Mouse (Mus musculus): ENCODE measurements around the gene Spic. TPM values are rescaled to one million over a fixed set of nuclear protein-coding genes. Genes with fewer than 3 reads are reported as not detected.
"Not testable (repeated sequence)": the region's sequence is repeated elsewhere in the genome, so short reads cannot be mapped to it uniquely, and the experiment has no call there.

Spic gene
- not detected for total RNA-seq (2021)
- long read RNA-seq, experiment 1 = 0 reads
- long read RNA-seq, experiment 2 = 0 reads

DNA sequence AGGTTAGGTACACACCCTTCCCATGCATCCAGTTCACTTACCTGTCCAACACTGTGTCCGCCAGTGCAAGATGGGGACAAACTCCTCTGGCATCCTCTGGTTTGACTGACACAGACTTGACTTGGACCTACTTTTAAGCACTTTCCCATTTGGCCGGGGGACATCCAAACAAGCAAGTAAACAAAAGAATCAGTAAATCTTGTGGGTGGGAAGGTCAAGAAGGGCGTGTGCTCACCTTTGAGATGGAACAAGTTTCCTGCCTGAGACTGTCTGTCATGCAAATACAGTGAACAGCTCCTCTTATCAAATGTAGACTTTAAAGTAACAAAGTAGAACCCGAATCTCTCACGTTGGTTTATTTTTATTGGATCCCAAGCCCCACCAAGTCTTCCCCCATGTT is at the start of gene Spic:
Gene Spic (minus strand): TSS at position 91 of the 400 bp plus-strand sequence.
- no peak for DNase-seq (ENCODE audit: low spot score in 2 of 2)

DNA sequence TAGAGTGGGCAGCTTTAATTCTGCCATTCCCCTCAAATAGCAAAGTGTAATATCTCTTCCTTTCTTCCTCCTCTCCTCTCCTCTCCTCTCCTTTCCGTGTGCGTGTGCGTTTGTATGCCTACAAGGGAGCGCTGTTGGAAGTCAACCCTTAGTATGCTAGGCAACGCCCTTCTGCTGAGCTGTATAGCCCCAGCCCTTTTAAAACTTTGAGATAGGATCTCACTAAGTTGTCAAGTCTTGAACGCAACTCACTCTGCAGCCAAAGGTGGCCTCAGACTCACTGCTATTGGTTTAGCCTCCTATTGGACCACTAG is 47.5 kb upstream of the Spic start:
- DNase-seq (ENCODE audit: low spot score in 2 of 2) = no peak

GRCm38 (mm10) chr10:88731496-88732308 is 46.9 kb upstream of the Spic start:
- DNase-seq (ENCODE audit: low spot score in 2 of 2) = peak in 1 of 2 experiments; percentile 17

GRCm38 (mm10) chr10:88730571-88731495 is 46.0 kb upstream of the Spic start, which contains the start of gene Arl1:
Gene Arl1, plus strand, starts transcription at chr10:88730858.
- DNase-seq (ENCODE audit: low spot score in 2 of 2) = peak; percentile 86 to 93

- no peak for DNase-seq (ENCODE audit: low spot score in 2 of 2)
Observed at GRCm38 (mm10) chr10:88728166-88728565, 43.4 kb upstream of the Spic start.

DNA sequence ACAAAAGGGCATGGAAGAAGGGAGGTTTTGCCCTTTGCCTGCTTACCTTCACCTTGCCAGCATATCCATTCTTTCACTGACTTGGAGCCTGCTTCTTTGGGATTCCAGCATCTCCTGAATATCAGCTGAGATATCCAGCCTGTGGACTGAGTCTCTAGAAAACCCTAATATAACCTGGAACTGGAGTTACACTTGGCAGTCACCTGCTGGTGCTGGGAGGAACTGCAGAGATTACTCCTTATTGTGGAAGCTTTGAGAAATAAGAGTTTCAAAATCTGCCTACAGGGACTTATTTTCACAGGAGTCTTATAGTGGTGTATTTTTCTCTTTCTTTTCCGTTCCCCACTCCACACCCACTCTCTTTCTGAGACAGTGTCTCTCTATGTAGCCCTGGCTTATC is 42.3 kb upstream of the Spic start:
- DNase-seq (ENCODE audit: low spot score in 2 of 2) = peak in 1 of 2 experiments; percentile 24

DNA sequence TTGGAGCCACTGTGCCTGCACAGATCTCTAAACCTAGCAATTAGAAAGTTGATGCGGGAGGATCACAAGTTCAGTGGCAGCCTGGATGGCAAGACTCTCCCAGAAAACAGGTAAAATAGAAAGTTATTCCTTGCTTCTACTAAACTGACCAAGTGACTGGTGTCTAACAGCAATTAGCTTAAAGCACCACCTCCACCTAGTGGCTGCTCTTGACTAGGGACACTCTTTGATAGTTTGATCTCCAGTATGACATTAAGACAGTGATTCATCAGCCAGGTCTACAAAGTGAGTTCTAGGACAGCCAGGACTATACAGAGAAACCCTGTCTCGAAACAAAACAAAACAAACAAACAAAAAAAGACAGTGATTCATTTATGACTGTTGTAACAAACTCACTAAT is 40.5 kb upstream of the Spic start:
- DNase-seq (ENCODE audit: low spot score in 2 of 2) = no peak

DNA sequence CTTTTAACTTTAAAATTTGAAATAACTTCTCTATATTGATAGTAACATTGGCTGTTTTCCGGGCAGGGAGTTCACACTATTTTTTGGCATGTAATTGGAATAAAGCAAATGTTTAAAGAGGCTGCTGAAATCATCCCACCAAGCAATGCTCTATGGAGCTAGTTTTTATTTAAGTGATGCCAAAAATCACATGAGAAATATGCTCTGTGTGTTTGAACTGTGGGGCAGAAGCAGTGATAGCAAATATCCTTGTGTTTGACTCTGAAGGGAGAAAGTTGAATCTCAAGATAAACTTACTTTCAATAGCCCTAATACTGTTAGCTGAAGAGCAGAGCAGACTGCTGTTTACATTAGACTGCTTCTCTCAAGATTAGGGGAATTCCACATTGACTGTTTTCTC is 34.8 kb upstream of the Spic start:
- DNase-seq (ENCODE audit: low spot score in 2 of 2) = no peak

DNA sequence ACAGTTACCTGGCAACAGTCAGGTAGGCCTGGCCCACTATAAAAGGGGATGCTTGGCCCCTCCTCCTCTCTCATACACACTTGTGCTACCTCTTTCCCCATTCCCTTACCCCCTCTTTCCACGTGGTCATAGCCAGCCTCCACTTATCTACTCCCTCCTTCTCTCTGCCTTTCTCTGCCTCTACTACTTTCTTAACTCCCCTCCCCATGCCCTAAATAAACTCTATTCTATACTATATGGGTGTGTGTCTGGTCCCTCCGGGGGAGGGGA is 32.9 kb upstream of the Spic start:
- no peak for DNase-seq (ENCODE audit: low spot score in 2 of 2)

DNA sequence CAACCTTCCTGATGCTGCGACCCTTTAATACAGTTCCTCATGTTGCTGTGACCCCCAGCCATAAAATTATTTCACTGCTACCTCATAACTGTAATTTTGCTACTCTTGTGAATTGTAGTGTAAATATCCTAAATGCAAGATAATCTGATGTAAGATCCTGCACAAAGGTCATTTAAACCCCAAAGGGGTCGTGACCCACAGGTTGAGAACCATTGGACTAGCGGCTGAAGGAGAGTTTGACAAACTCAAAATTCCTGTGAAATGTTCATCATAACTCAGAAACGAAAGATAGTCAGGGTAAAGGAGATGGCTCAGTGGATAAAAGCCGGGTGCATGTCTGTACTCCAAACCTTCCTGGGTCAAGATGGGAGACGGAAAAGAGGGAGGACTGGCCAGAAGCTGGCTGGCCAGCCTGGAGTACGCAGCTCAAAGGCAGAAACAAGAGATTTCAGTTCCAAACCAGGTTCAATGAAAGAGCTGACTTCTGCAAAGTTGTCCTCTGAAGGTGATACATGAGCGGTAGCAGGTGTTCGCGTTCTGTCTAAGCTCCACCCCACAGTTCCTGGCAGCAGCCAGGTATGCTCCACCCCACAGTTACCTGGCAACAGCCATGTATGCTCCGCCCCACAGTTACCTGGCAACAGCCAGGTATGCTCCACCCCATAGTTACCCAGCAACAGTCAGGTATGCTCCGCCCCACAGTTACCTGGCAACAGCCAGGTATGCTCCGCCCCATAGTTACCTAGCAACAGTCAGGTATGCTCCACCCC is 32.4 kb upstream of the Spic start:
- DNase-seq (ENCODE audit: low spot score in 2 of 2) = no peak

DNA sequence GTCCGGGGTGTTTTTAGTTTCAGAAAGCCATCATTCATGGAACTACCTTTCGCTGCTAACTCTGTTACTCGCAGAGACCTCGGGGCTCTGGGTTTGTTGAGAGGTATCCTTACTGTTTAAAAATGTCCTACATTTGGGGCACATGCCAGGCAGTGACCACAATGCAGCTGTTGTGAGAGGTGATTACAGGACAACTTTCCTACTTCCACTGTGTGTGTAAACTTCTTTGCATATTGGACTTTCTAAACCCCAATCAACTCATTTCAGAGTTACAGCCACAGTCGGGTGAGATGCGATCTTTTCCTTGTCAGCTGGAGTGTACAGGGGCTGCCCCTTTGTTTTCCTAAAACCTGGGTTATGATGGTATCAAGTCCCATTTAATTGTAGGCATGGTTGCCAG is 30.8 kb upstream of the Spic start:
- DNase-seq (ENCODE audit: low spot score in 2 of 2) = no peak

- no peak for DNase-seq (ENCODE audit: low spot score in 2 of 2)
Observed at GRCm38 (mm10) chr10:88714744-88715143, 29.9 kb upstream of the Spic start.

GRCm38 (mm10) chr10:88712359-88712758 is 27.5 kb upstream of the Spic start:
- no peak for DNase-seq (ENCODE audit: low spot score in 2 of 2)

DNA sequence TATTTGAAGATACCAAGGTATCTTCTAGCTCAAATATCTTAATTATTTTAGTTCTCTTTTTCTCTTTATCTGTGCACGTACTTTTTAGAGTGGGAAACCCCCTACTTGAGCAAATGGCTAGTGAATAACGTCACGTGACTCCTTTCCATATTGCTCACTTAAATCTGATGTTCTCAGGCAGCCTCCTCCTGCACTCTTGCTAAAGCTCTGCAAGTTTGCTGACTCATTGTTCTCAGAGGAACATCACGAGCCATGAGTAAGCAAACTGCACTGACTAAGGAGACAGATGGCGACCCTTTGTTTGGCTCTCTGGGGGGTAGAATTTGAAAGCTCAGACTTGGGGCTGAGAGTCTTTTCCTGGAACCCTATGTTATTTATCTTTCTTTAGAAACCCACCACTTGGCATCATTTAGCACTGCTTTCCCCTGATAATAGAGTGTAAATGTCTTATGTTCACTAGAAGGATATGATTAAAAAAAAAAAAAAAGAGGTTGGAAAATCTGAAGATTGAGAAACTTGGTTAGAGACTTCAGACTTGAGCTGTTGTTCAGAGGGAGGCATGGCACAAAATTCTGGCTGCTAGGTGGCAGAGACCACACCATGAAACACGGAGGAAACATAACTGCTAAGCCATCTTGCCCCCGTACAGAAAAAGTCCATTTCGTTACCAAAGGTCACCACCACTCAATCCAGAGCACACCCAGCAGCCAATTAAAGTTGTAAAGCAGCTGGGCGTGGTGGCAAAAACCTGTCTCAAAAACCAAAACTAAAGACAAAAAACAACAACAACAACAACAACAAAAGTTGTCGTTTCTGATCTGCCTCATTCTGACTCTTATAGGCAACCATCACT is 24.1 kb upstream of the Spic start:
- DNase-seq (ENCODE audit: low spot score in 2 of 2) = peak in 1 of 2 experiments; percentile 32

- DNase-seq (ENCODE audit: low spot score in 2 of 2) = no peak
Observed at GRCm38 (mm10) chr10:88700938-88701337, 16.1 kb upstream of the Spic start.

- no peak for DNase-seq (ENCODE audit: low spot score in 2 of 2)
Observed at GRCm38 (mm10) chr10:88682904-88683563, 1.8 kb downstream of the Spic start.

DNA sequence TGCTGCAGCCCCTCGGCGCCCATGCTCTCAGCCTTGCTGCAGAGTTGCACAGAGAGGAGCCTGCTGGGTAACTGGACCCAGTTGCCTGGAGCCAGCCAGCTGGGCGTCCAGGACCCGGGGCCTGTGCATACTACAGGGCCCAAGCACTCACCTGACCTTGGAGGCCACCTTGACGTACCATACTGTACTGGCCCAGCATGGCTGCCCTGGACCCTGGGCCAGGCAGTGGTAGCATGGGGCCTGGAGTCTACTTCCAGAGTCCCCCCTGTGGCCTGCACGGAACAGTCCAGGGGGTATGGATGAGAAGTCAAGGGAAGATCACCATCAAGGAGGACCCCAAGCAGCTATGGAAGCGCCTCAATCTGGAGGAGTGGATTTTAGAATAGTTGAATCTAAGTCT is 12.0 kb downstream of the Spic start:
- no peak for DNase-seq (ENCODE audit: low spot score in 2 of 2)

DNA sequence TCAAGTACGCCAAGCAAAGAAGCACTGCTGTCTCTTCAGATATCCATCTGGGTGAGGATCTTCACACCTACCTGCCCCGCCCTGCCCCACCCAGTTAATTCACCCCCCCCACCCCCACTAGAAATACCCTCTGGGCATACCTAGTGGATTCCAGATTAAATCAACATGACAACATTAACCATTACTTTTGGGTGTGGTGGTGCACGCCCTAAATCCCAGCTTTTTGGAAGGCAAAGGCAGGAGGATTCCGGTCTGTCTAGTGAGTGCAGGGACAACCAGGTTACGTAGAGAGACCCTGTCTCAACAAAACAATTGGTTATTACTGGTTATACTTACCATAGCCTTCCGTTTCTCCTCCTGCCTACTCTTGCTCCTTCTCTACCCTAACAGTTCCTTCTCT is 12.7 kb downstream of the Spic start:
- no peak for DNase-seq (ENCODE audit: low spot score in 2 of 2)

GRCm38 (mm10) chr10:88669719-88670118 is 15.1 kb downstream of the Spic start:
- DNase-seq (ENCODE audit: low spot score in 2 of 2) = peak; percentile 21 to 63

DNA sequence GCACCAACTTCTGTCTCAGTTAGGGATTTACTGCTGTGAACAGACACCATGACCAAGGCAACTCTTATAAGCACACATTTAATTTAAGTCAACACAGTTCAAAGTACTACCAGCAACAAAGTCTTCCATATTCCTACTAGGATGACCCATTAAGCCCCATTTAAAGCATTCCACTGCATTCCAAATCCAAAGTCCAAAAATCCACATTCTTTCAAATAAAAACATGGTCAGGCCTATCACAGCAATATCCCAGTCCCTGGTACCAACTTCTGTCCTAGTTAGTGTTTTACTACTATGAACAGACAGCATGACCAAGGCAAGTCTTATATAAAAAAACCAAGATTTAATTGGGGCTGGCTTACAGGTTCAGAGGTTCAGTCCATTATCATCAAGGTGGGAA is 21.0 kb downstream of the Spic start:
- DNase-seq (ENCODE audit: low spot score in 2 of 2) = not testable (repeated sequence)

Data from layer of hippocampus, postnatal 14 days (tissue).